Mouse (Mus musculus): ENCODE data around the gene Gm572. TPM values are rescaled to one million over a fixed set of nuclear protein-coding genes. Genes with fewer than 3 reads are reported as not detected.

Gene Gm572
- polyA plus RNA-seq, 1 experiment from 2014 or later, result 0.19 TPM

DNA sequence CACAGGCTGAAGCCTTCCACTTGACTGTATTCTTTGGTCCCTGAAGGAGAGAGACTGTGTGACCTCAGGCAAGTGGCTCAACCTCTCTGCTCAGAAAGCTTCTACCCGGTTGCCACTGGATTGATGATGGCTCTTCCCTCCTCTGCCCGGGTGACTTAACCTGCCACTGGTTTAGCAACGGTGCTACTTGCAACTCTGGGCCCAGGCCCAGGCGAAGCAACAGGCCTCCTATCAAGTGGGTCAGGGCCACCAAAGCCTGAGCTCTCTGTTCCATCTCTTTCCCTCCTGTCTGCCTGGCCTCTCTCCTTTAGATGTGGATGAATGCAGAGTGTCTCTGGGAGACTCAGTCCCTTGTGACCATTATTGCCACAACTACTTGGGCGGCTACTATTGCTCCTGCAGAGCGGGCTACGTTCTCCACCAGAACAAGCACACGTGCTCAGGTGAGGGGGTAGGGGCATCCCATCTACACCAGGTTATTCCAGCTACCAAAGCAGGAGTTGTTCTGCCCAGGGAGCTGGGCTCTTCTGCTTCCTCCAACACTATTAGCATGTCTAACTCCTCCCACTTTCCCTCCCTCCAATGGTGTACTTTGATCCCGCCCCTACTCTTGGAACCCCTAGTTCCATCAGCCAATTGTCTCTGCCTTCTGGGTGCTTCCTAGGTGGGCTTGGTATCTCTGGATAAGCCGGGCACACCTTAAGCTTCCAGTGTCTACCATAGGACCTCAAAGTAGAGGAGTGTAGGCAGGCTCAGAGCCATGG is 39.6 kb upstream of the Gm572 start:
- Histone ChIP-seq H3K27me3 (ENCODE audit: control insufficient read depth, insufficient read depth, low read length) (no peaks in the 10 kb centered on the region), H3K27ac (ENCODE audit: low read depth, low read length) (no peak overlapping the region), H3K9me3 (replicated peaks; ENCODE audit: control insufficient read depth, low read length) (no peaks in the 10 kb centered on the region), H3K36me3 (ENCODE audit: control insufficient read depth, insufficient read depth, low read length) (peaks cover 4% of the 10 kb centered on the region), H3K4me2 (no peak overlapping the region), H3K9ac (ENCODE audit: low read depth, low read length) (peak overlapping the region; percentile 22; the same call in 1 of the 2 replicates), H3K4me3 (ENCODE audit: low read depth, low read length) (no peak overlapping the region), H3K4me1 (ENCODE audit: control insufficient read depth, insufficient read depth, low read length) (peaks cover under 1% of the 10 kb centered on the region; the same call in 1 of the 2 replicates)
- ATAC-seq (replicated peaks; ENCODE audit: insufficient number of reproducible peaks, low FRiP score, low TSS enrichment), result no peak
- 64% methylated on average over 10 of the region's 10 CpGs for whole genome bisulfite sequencing (ENCODE audit: insufficient replicate concordance)

DNA sequence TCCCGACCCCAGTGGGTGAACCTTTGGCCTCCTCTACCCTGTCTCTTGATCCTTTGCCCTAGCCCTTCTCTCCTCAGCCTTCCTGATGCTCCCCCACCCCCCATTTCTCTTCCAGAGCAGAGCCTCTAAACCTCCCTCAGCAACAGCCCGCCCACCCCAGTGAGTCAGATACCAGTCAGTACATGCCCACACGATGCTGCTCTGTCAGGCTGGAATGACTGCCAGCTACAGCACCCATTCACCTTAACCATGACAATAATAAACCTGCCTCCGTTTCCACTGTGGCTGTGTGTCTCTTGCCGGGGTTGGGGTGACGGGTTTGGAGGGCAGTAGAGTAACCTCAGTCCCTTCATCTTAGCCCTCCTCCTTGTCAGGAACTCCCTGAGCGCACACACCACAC is 39.0 kb upstream of the Gm572 start:
- H3K9me3 ChIP-seq (replicated peaks; ENCODE audit: control insufficient read depth, low read length), result no peaks in the 10 kb centered on the region
- no peaks in the 10 kb centered on the region for H3K27me3 ChIP-seq (ENCODE audit: control insufficient read depth, insufficient read depth, low read length)
- peaks cover 6% of the 10 kb centered on the region; the same call in 1 of the 2 replicates for H3K4me1 ChIP-seq (ENCODE audit: control insufficient read depth, insufficient read depth, low read length)
- no peak overlapping the region for H3K27ac ChIP-seq (ENCODE audit: low read depth, low read length)
- peaks cover 2% of the 10 kb centered on the region; the same call in 1 of the 2 replicates for H3K36me3 ChIP-seq (ENCODE audit: control insufficient read depth, insufficient read depth, low read length)
- H3K4me2 ChIP-seq, result no peak overlapping the region
- no peak overlapping the region for H3K4me3 ChIP-seq (ENCODE audit: low read depth, low read length)
- H3K9ac ChIP-seq (ENCODE audit: low read depth, low read length), result no peak overlapping the region; the same call in 1 of the 2 replicates
- WGBS (ENCODE audit: insufficient replicate concordance), result 70% methylated on average over 7 of the region's 7 CpGs
- ATAC-seq (replicated peaks; ENCODE audit: insufficient number of reproducible peaks, low FRiP score, low TSS enrichment), result no peak

DNA sequence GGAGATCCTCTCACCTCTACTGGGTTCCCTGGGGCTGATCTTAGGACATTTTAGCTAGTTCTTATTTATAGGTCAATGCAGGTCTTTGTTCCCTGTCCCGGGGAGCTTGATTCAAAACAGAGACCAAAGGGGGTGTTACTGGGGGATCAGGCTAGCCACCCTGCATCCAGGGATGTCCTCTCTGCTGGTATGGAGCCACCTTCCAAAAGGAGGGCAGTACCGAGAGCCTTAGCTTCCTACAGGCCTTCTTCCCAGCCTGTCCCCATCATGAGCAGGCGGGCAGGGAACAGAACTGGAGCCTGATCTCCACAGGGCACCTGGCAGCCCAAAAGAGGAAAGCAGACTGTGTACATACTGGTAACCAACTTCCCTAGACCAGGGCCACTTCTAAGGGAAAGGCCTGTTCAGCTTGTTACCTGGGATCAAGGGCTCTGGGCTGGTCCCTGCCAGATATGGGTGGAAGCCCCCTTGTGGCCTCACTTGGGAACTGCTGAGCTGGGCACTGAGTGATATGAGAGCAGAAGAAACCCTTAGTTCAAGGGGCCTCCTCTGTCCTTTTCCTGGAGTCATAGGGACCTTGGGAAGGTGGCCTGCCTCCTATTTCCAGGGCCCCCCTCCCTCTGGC is 38.5 kb upstream of the Gm572 start:
- Histone ChIP-seq H3K4me2 (no peak overlapping the region), H3K9me3 (replicated peaks; ENCODE audit: control insufficient read depth, low read length) (no peaks in the 10 kb centered on the region), H3K4me1 (ENCODE audit: control insufficient read depth, insufficient read depth, low read length) (peaks cover 6% of the 10 kb centered on the region; the same call in 1 of the 2 replicates), H3K9ac (ENCODE audit: low read depth, low read length) (no peak overlapping the region), H3K27me3 (ENCODE audit: control insufficient read depth, insufficient read depth, low read length) (no peaks in the 10 kb centered on the region), H3K4me3 (ENCODE audit: low read depth, low read length) (no peak overlapping the region), H3K27ac (ENCODE audit: low read depth, low read length) (no peak overlapping the region), H3K36me3 (ENCODE audit: control insufficient read depth, insufficient read depth, low read length) (0 out of 2 replicates have a peak, but pooled peaks cover 2% of the 10 kb centered on the region)
- no peak for ATAC-seq (replicated peaks; ENCODE audit: insufficient number of reproducible peaks, low FRiP score, low TSS enrichment)
- 81% methylated on average over 3 of the region's 3 CpGs for WGBS (ENCODE audit: insufficient replicate concordance)

DNA sequence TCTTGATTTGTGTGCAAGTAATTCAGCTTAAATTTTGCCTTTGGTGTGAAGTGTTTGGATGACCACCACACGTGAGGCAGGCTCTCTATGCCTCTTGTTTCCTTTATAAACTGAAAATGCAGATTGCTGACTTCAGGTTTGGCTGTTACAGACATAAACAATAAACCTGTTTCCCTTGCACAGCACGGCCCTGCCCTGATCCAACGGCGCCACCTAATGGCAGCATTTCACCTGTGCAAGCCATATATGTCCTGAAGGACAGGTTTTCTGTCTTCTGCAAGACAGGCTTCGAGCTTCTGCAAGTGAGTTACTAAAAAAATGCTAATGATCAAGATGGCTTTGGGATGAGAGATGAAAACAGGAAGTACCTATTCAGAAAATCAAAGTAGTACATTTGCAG is 35.4 kb upstream of the Gm572 start:
- H3K9ac ChIP-seq (ENCODE audit: low read depth, low read length), result no peak overlapping the region
- H3K36me3 ChIP-seq (ENCODE audit: control insufficient read depth, insufficient read depth, low read length), result 0 out of 2 replicates have a peak, but pooled peaks cover 6% of the 10 kb centered on the region
- no peaks in the 10 kb centered on the region for H3K27me3 ChIP-seq (ENCODE audit: control insufficient read depth, insufficient read depth, low read length)
- H3K4me3 ChIP-seq (ENCODE audit: low read depth, low read length), result no peak overlapping the region
- no peak overlapping the region for H3K27ac ChIP-seq (ENCODE audit: low read depth, low read length)
- no peaks in the 10 kb centered on the region for H3K9me3 ChIP-seq (replicated peaks; ENCODE audit: control insufficient read depth, low read length)
- H3K4me1 ChIP-seq (ENCODE audit: control insufficient read depth, insufficient read depth, low read length), result peaks cover 6% of the 10 kb centered on the region; the same call in 1 of the 2 replicates
- no peak for ATAC-seq (replicated peaks; ENCODE audit: insufficient number of reproducible peaks, low FRiP score, low TSS enrichment)
- 28% methylated on average over 5 of the region's 5 CpGs for WGBS (ENCODE audit: insufficient replicate concordance)
- H3K4me2 ChIP-seq, result no peak overlapping the region

DNA sequence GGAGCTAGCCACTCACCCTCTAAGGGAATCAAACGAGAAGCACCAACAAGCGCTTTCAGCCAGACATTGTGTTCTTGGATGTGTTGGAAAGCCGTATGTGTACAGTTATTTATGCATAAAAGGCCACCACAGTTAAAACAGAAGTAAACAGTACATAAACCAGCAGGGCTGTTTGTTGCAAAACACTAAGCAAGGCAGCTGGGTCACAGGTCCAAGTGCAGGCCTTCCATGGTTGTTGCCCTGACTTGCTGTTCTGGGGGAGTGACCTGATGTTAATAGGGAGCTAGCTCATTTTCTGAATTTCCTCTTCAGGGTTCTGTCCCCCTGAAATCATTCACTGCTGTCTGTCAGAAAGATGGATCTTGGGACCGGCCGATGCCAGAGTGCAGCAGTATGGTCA is 33.3 kb upstream of the Gm572 start:
- H3K4me2 ChIP-seq, result no peak overlapping the region
- peaks cover 6% of the 10 kb centered on the region; the same call in 1 of the 2 replicates for H3K4me1 ChIP-seq (ENCODE audit: control insufficient read depth, insufficient read depth, low read length)
- no peak overlapping the region for H3K27ac ChIP-seq (ENCODE audit: low read depth, low read length)
- H3K27me3 ChIP-seq (ENCODE audit: control insufficient read depth, insufficient read depth, low read length), result no peaks in the 10 kb centered on the region
- no peak overlapping the region for H3K4me3 ChIP-seq (ENCODE audit: low read depth, low read length)
- no peak for ATAC-seq (replicated peaks; ENCODE audit: insufficient number of reproducible peaks, low FRiP score, low TSS enrichment)
- peaks cover 15% of the 10 kb centered on the region for H3K36me3 ChIP-seq (ENCODE audit: control insufficient read depth, insufficient read depth, low read length)
- no peak overlapping the region for H3K9ac ChIP-seq (ENCODE audit: low read depth, low read length)
- 88% methylated on average over 5 of the region's 5 CpGs for WGBS (ENCODE audit: insufficient replicate concordance)
- H3K9me3 ChIP-seq (replicated peaks; ENCODE audit: control insufficient read depth, low read length), result no peaks in the 10 kb centered on the region

DNA sequence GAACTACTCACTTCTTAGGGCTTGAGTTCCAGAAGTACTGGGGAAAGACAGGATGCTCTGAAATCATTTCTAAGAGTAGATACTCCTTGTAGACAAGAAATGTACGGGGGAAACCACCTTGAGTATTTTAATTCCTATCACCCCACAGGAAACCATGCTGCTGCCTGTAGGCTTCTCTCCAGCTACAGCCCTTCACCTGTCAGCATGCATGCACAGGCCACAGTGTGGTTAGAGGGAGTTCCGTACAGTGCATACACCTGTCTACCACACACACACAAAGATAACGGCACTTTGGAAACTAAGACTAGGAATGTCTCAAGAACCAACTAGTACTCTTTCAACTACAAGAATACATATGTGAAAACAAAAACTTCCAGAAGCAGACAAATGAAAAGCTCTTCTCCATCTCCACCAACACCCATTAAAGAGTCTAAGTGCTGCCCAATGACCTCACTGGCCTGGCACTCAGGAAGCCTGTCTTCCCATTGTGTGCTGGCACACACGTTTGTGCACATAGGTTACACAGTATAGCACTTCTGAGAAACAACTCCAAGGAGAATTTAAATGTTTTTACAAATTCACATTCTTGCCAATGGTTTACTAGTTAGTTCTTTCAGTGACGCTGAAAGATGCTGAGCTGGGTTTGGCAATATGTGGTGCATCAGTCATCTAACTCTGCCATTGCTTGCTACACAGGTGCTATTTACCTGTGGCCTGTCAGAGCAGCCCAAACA is 32.3 kb upstream of the Gm572 start:
- H3K4me2 ChIP-seq, result no peak overlapping the region
- H3K9ac ChIP-seq (ENCODE audit: low read depth, low read length), result no peak overlapping the region
- H3K9me3 ChIP-seq (replicated peaks; ENCODE audit: control insufficient read depth, low read length), result no peaks in the 10 kb centered on the region
- 68% methylated on average over 5 of the region's 5 CpGs for WGBS (ENCODE audit: insufficient replicate concordance)
- H3K4me3 ChIP-seq (ENCODE audit: low read depth, low read length), result no peak overlapping the region
- H3K36me3 ChIP-seq (ENCODE audit: control insufficient read depth, insufficient read depth, low read length), result peaks cover 23% of the 10 kb centered on the region
- H3K4me1 ChIP-seq (ENCODE audit: control insufficient read depth, insufficient read depth, low read length), result peaks cover 6% of the 10 kb centered on the region; the same call in 1 of the 2 replicates
- H3K27me3 ChIP-seq (ENCODE audit: control insufficient read depth, insufficient read depth, low read length), result no peaks in the 10 kb centered on the region
- H3K27ac ChIP-seq (ENCODE audit: low read depth, low read length), result no peak overlapping the region
- ATAC-seq (replicated peaks; ENCODE audit: insufficient number of reproducible peaks, low FRiP score, low TSS enrichment), result no peak

DNA sequence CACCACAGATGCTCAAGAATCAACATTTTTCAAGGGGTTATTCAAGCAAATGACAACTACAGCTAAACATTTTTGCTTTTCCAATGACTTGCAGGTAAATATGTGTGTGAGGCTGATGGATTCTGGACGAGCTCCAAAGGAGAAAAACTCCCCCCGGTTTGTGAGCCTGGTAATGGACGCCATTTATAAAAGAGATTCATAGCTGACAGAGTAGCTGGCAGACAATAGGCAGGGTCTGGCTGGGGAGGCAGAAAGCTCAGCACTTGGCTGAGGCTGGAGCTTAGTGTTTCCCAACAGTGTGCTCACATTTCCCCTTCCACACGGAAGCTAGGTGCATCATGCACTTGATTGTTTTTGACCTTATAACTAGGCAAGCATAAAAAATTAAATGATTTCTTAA is 30.6 kb upstream of the Gm572 start:
- peaks cover 23% of the 10 kb centered on the region for H3K36me3 ChIP-seq (ENCODE audit: control insufficient read depth, insufficient read depth, low read length)

DNA sequence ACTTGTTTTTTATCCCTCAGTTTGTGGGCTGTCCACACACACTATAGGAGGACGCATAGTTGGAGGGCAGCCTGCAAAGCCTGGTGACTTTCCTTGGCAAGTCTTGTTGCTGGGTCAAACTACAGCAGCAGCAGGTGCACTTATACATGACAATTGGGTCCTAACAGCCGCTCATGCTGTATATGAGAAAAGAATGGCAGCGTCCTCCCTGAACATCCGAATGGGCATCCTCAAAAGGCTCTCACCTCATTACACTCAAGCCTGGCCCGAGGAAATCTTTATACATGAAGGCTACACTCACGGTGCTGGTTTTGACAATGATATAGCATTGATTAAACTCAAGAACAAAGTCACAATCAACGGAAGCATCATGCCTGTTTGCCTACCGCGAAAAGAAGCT is 29.4 kb upstream of the Gm572 start:
- Histone ChIP-seq H3K4me2 (no peak overlapping the region), H3K27ac (ENCODE audit: low read depth, low read length) (no peak overlapping the region), H3K36me3 (ENCODE audit: control insufficient read depth, insufficient read depth, low read length) (peaks cover 26% of the 10 kb centered on the region), H3K9ac (ENCODE audit: low read depth, low read length) (no peak overlapping the region), H3K27me3 (ENCODE audit: control insufficient read depth, insufficient read depth, low read length) (no peaks in the 10 kb centered on the region), H3K9me3 (replicated peaks; ENCODE audit: control insufficient read depth, low read length) (no peaks in the 10 kb centered on the region), H3K4me1 (ENCODE audit: control insufficient read depth, insufficient read depth, low read length) (peaks cover 4% of the 10 kb centered on the region; the same call in 1 of the 2 replicates), H3K4me3 (ENCODE audit: low read depth, low read length) (no peak overlapping the region)
- WGBS (ENCODE audit: insufficient replicate concordance), result 83% methylated on average over 9 of the region's 9 CpGs
- ATAC-seq (replicated peaks; ENCODE audit: insufficient number of reproducible peaks, low FRiP score, low TSS enrichment), result no peak

More for the DNA sequence above, 30.6 kb upstream of the Gm572 start:
- peaks cover 6% of the 10 kb centered on the region; the same call in 1 of the 2 replicates for H3K4me1 ChIP-seq (ENCODE audit: control insufficient read depth, insufficient read depth, low read length)
- H3K27ac ChIP-seq (ENCODE audit: low read depth, low read length), result no peak overlapping the region
- no peak overlapping the region for H3K4me3 ChIP-seq (ENCODE audit: low read depth, low read length)
- 72% methylated on average over 4 of the region's 4 CpGs for WGBS (ENCODE audit: insufficient replicate concordance)
- H3K9ac ChIP-seq (ENCODE audit: low read depth, low read length), result no peak overlapping the region
- H3K27me3 ChIP-seq (ENCODE audit: control insufficient read depth, insufficient read depth, low read length), result no peaks in the 10 kb centered on the region
- no peak overlapping the region for H3K4me2 ChIP-seq
- no peaks in the 10 kb centered on the region for H3K9me3 ChIP-seq (replicated peaks; ENCODE audit: control insufficient read depth, low read length)
- ATAC-seq (replicated peaks; ENCODE audit: insufficient number of reproducible peaks, low FRiP score, low TSS enrichment), result no peak
